11 mouse cellular contexts compared by ENCODE assay signal in the genomic region with DNA sequence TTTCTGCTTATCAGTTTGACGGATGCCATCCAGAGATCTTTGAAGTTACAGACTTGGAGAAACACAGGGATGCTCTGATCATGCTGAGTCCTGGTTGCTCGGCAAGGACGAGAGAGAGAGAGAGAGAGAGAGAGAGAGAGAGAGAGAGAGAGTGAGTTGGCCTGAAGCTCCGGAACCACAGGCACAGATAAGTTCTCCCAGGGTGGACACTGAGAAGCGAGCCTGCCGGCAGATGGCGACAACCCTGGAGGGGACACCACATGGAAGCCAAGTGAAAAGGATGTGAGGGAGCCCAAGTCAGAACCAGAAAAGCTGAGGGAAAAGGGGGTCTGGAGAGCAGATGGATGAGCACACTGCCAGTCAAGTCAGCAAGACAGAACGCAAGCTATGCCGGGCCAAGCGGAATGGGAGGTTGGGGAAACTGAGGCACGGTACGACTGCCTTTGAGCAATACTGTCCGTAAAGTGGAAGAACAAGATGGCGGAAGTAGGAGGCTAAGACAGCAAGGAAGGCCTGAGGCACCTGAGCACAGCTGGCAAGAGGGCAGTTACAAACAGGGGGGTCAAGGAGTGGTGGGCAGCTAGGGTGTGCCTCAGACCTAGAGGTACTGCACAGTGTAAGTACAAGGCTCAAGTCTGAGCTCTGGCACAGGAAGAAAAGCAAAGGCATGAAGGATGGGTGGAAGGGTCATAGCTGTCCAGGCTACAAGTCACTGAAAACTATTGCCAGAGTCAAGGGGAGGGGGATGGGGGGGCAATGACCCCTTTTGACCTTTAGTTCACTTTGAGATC.
A peak's percentile ranks its signal among the peaks of the same experiment; 100 is the strongest.
DNase-seq lines count a peak whose midpoint lies in the region; ATAC-seq and TF ChIP-seq lines count a peak whose summit lies in the region.
"Had no signal": no experiment of that assay in that cellular context is flagged by ENCODE, and none has a peak within 500 bp of the region (broad histone marks: within the 10 kb centered on the region; RNA-seq: fewer than 3 reads in every experiment).

No protein-coding gene starts in this region.

- no peak for TF ChIP-seq POLR2A in heart, adult 2 months (IDR thresholded peaks at IDR 0.05; ENCODE audit: insufficient read depth, low read depth, low read length)
- no peak for TF ChIP-seq POLR2A in liver, adult 2 months (IDR thresholded peaks at IDR 0.05; ENCODE audit: extremely low read depth, insufficient read depth, low read length)
- TF ChIP-seq POLR2A in MEL (IDR thresholded peaks at IDR 0.05; ENCODE audit: control insufficient read depth in 1 of 2, insufficient read depth in 1 of 2, low read depth in 1 of 2, low read length in 2 of 2, poor library complexity in 1 of 2), result no peak

- no peak overlapping the region for H3K4me3 ChIP-seq in heart, adult 2 months
- no peak overlapping the region for H3K4me3 ChIP-seq in heart, embryonic 11.5 days (ENCODE audit: low read depth, low read length)
- no peak overlapping the region for H3K4me3 ChIP-seq in liver, adult 2 months (ENCODE audit: insufficient read depth, low read depth, low read length)
- no peak overlapping the region for H3K4me3 ChIP-seq in liver, embryonic 12.5 days
- H3K4me3 ChIP-seq in MEL (ENCODE audit: control insufficient read depth in 1 of 2, insufficient read depth in 1 of 2, low read depth in 2 of 2, low read length in 2 of 2), result no peak overlapping the region
- H3K4me3 ChIP-seq: limb, embryonic 12.5 days had no signal

- no peaks in the 10 kb centered on the region for H3K36me3 ChIP-seq in heart, adult 2 months (ENCODE audit: control insufficient read depth, insufficient read depth, low read length)
- no peaks in the 10 kb centered on the region for H3K36me3 ChIP-seq in heart, embryonic 11.5 days (ENCODE audit: control insufficient read depth, insufficient read depth, low read length)
- H3K36me3 ChIP-seq in liver, adult 2 months (ENCODE audit: control insufficient read depth, insufficient read depth, low read length), result no peaks in the 10 kb centered on the region
- H3K36me3 ChIP-seq in liver, embryonic 12.5 days, result no peaks in the 10 kb centered on the region
- peaks cover 0 to 14% of the 10 kb centered on the region in 2 experiments; a peak in 2 of 4 replicates for H3K36me3 ChIP-seq in MEL (ENCODE audit: control insufficient read depth in 1 of 2, insufficient read depth in 2 of 2, low read length in 2 of 2)
- H3K36me3 ChIP-seq: limb, embryonic 12.5 days had no signal

- no peak for TF ChIP-seq EP300 in heart, adult 2 months (IDR thresholded peaks at IDR 0.05; ENCODE audit: insufficient read depth, low read depth, low read length)
- TF ChIP-seq EP300 in MEL (IDR thresholded peaks at IDR 0.05; ENCODE audit: low read depth in 1 of 2, low read length in 2 of 2), result no peak

- intact Hi-C loops in heart, adult 2 months (cut with DNase I), result loop anchor here (10.0 kb wide), 1 partner anchor 285 kb away; no protein-coding TSS in a partner anchor

- WGBS in heart, adult 2 months, result 66% methylated on average over 14 of the region's 14 CpGs
- WGBS in heart, embryonic 11.5 days (ENCODE audit: insufficient replicate concordance), result 66% methylated on average over 14 of the region's 14 CpGs
- 80% methylated on average over 14 of the region's 14 CpGs for WGBS in liver, adult 2 months
- 64% methylated on average over 14 of the region's 14 CpGs for WGBS in liver, embryonic 12.5 days (ENCODE audit: insufficient replicate concordance)

- no peak for ATAC-seq in heart, embryonic 11.5 days (replicated peaks; ENCODE audit: insufficient number of reproducible peaks, low FRiP score, low TSS enrichment)
- ATAC-seq in liver, embryonic 12.5 days, result no peak
- ATAC-seq: activated CD4-positive, CD25-positive, alpha-beta regulatory T cell, adult 4 months had no signal

- H3K79me2 ChIP-seq in heart, adult 2 months (replicated peaks; ENCODE audit: control insufficient read depth, insufficient read depth, low read length), result no peaks in the 10 kb centered on the region
- H3K79me2 ChIP-seq in liver, adult 2 months (ENCODE audit: control insufficient read depth, insufficient read depth, low read length), result no peaks in the 10 kb centered on the region
- H3K79me2 ChIP-seq in MEL (ENCODE audit: control insufficient read depth, insufficient read depth, low read length, poor library complexity), result no peaks in the 10 kb centered on the region; the same call in 1 of the 2 replicates

- H3K27ac ChIP-seq in heart, adult 2 months, result no peak overlapping the region
- H3K27ac ChIP-seq in heart, embryonic 11.5 days (ENCODE audit: low read depth, low read length), result no peak overlapping the region
- no peak overlapping the region for H3K27ac ChIP-seq in liver, adult 2 months (replicated peaks; ENCODE audit: insufficient read depth, low read depth, low read length)
- no peak overlapping the region for H3K27ac ChIP-seq in liver, embryonic 12.5 days
- H3K27ac ChIP-seq in MEL (ENCODE audit: control insufficient read depth, low read depth, low read length), result no peak overlapping the region
- H3K27ac ChIP-seq: limb, embryonic 12.5 days had no signal

- H3K4me2 ChIP-seq in heart, embryonic 11.5 days, result no peak overlapping the region
- H3K4me2 ChIP-seq in liver, embryonic 12.5 days, result no peak overlapping the region
- H3K4me2 ChIP-seq: limb, embryonic 12.5 days had no signal

- peak in 1 of 2 experiments; percentile 25 for DNase-seq in heart, adult 2 months
- DNase-seq in liver, adult 2 months (ENCODE audit: extremely low read depth, low read depth, low spot score), result no peak
- DNase-seq in MEL (ENCODE audit: low read depth, low spot score), result peak; percentile 36
- peak; percentile 43 for DNase-seq in brain, adult 2 months (ENCODE audit: low read depth, low spot score)
- no peak for DNase-seq in embryo, embryonic 11 days
- DNase-seq in retina, postnatal 1 day, result no peak

- peak; percentile 34 for TF ChIP-seq RAD21 in MEL (IDR thresholded peaks at IDR 0.05; ENCODE audit: low read depth, low read length)

- no peak overlapping the region for H3K9ac ChIP-seq in heart, adult 2 months (ENCODE audit: low read depth, low read length)
- H3K9ac ChIP-seq in heart, embryonic 11.5 days (ENCODE audit: low read depth, low read length), result no peak overlapping the region
- no peak overlapping the region for H3K9ac ChIP-seq in liver, adult 2 months (ENCODE audit: low read depth, low read length)
- H3K9ac ChIP-seq in liver, embryonic 12.5 days, result no peak overlapping the region
- H3K9ac ChIP-seq in MEL (ENCODE audit: control insufficient read depth, low read depth, low read length, poor library complexity, severe bottlenecking), result no peak overlapping the region
- H3K9ac ChIP-seq: limb, embryonic 12.5 days had no signal

- H3K9me3 ChIP-seq in heart, embryonic 11.5 days (replicated peaks; ENCODE audit: control insufficient read depth, low read length), result no peaks in the 10 kb centered on the region
- no peaks in the 10 kb centered on the region for H3K9me3 ChIP-seq in liver, embryonic 12.5 days (replicated peaks)
- H3K9me3 ChIP-seq in MEL (replicated peaks; ENCODE audit: insufficient read depth, low read length), result no peaks in the 10 kb centered on the region
- H3K9me3 ChIP-seq: limb, embryonic 12.5 days had no signal

- no peaks in the 10 kb centered on the region for H3K4me1 ChIP-seq in heart, adult 2 months (ENCODE audit: control insufficient read depth, insufficient read depth, low read length)
- H3K4me1 ChIP-seq in heart, embryonic 11.5 days (ENCODE audit: control insufficient read depth, insufficient read depth, low read length), result peaks cover 17% of the 10 kb centered on the region
- H3K4me1 ChIP-seq in liver, adult 2 months (ENCODE audit: control insufficient read depth, insufficient read depth, low read length), result no peaks in the 10 kb centered on the region
- H3K4me1 ChIP-seq in liver, embryonic 12.5 days, result peaks cover 37% of the 10 kb centered on the region
- peaks cover 3 to 23% of the 10 kb centered on the region in 2 experiments for H3K4me1 ChIP-seq in MEL (ENCODE audit: control insufficient read depth in 1 of 2, insufficient read depth in 2 of 2, low read length in 2 of 2)

- peak; percentile 47 for TF ChIP-seq CTCF in heart, adult 2 months (IDR thresholded peaks at IDR 0.05)
- TF ChIP-seq CTCF in liver, adult 2 months (IDR thresholded peaks at IDR 0.05; ENCODE audit: low read depth, low read length), result peak; percentile 19; the same call in 1 of the 2 replicates
- TF ChIP-seq CTCF in MEL (IDR thresholded peaks at IDR 0.05 in 2 of 3, conservative IDR thresholded peaks at IDR 0.05 in 1 of 3; ENCODE audit: control insufficient read depth in 1 of 3, insufficient read depth in 1 of 3, low read depth in 2 of 3, low read length in 3 of 3, poor library complexity in 1 of 3, severe bottlenecking in 1 of 3), result peak; percentile 24 to 72 (median 54)

- no peaks in the 10 kb centered on the region for H3K27me3 ChIP-seq in heart, adult 2 months (ENCODE audit: control insufficient read depth, insufficient read depth, low read length)
- 0 out of 2 replicates have a peak, but pooled peaks cover 2% of the 10 kb centered on the region for H3K27me3 ChIP-seq in heart, embryonic 11.5 days (ENCODE audit: control insufficient read depth, insufficient read depth, low read length)
- H3K27me3 ChIP-seq in liver, adult 2 months (ENCODE audit: control insufficient read depth, insufficient read depth, low read length), result peaks cover 4% of the 10 kb centered on the region; the same call in 1 of the 2 replicates
- peaks cover 10% of the 10 kb centered on the region; the same call in 1 of the 2 replicates for H3K27me3 ChIP-seq in liver, embryonic 12.5 days (replicated peaks)
- no peaks in the 10 kb centered on the region for H3K27me3 ChIP-seq in MEL (ENCODE audit: control insufficient read depth in 1 of 2, insufficient read depth in 2 of 2, low read length in 2 of 2)
- H3K27me3 ChIP-seq: CH12.LX had no signal

TF ChIP-seq in MEL, 35 proteins besides CTCF, POLR2A, EP300 and RAD21:
- no peak for TF ChIP-seq E2F4 (IDR thresholded peaks at IDR 0.05; ENCODE audit: borderline replicate concordance, low read depth, low read length)
- no peak for TF ChIP-seq TBP (IDR thresholded peaks at IDR 0.05; ENCODE audit: low read depth, low read length)
- no peak for TF ChIP-seq KAT2A (conservative IDR thresholded peaks at IDR 0.05; ENCODE audit: low read depth, low read length)
- TF ChIP-seq JUND (IDR thresholded peaks at IDR 0.05; ENCODE audit: low read depth, low read length), result peak; percentile 62; the same call in 1 of the 2 replicates
- no peak for TF ChIP-seq BHLHE40 (IDR thresholded peaks at IDR 0.05; ENCODE audit: borderline replicate concordance, low read depth, low read length)
- peak; percentile 40; the same call in 1 of the 2 replicates for TF ChIP-seq GATA1 (IDR thresholded peaks at IDR 0.05; ENCODE audit: low read depth, low read length)
- peak; percentile 36; the same call in 1 of the 2 replicates for TF ChIP-seq ZC3H11A (IDR thresholded peaks at IDR 0.05; ENCODE audit: low read depth, low read length)
- TF ChIP-seq SMC3 (IDR thresholded peaks at IDR 0.05; ENCODE audit: low read depth, low read length), result peak; percentile 70
TF ChIP-seq in MEL: peak in this region for 4.

Comparison
In these comparisons a context has a peak if more than half of its experiments do, and no peak if none do; other contexts are left out.
1. DNase-seq: peak in MEL (single experiment) and brain, adult 2 months (single experiment); none in liver, adult 2 months (single experiment), embryo, embryonic 11 days (single experiment) and retina, postnatal 1 day (single experiment).
2. Peak in every context shown above with its lines, with median percentiles within 50 percentile points of each other: CTCF ChIP-seq.